Mouse (Mus musculus): ENCODE results near the gene Thsd7b.

- no peak for TF ChIP-seq CTCF (conservative IDR thresholded peaks at IDR 0.05; ENCODE audit: insufficient read depth, insufficient read length, low read depth, low read length)
- no peak for TF ChIP-seq POLR2A (IDR thresholded peaks at IDR 0.05; ENCODE audit: low read depth, low read length)
Measured at GRCm38 (mm10) chr1:129363368-129363767, 90.3 kb downstream of the Thsd7b start.
